Mouse (Mus musculus) embryo, embryonic 11.5 days (tissue): ENCODE measurements around the gene Cdc14a.

ENCODE experiments used
- DNase-seq: peaks from one replicate; pipeline ENCODE4 v3.0.0-alpha.2; 2012; ENCODE audit warnings: low read depth, low spot score

The Cdc14a gene

DNA sequence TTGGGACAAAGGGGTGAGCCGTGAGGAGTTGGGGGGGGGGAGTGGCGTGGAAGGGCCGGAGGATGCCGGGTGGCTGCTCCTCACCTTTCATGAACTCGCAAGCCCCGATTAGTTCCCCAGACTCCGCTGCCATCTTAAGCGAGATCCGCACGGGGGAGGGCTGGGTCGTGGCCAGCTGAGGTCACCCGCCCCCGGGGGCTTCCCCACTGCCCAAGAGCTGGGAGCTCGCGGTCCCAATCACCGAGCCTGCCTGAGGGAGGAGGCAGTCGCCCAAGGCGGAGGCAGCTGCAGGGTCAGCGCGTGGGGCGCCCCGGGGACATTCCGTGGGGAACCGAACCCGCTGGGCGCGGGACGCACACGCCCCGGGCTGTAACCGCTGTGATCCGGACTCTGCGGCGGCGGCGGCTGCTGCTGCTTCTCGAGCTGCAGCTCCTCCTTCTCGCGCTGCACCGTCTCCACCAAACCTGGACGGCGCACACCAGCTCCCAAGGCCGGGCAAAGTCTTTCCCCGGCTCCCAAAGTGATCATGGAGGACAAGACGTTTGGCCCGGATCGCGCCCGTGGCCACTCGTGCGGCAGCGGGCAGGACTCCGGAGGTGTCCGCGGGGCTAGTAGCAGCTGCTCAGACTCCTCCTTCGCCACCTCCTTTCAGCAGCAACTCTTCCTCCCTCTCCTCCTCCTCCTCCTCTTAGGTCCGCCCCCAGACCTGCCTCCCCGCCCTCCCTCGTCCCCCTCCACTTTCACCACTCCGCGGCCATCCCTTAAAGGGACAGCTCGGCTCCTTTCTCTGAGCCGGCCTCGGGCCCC lies at the start of gene Cdc14a:
Cdc14a (minus strand) TSS at position 680 of the 807 bp plus-strand sequence.
- DNase-seq = peak; percentile 90

DNA sequence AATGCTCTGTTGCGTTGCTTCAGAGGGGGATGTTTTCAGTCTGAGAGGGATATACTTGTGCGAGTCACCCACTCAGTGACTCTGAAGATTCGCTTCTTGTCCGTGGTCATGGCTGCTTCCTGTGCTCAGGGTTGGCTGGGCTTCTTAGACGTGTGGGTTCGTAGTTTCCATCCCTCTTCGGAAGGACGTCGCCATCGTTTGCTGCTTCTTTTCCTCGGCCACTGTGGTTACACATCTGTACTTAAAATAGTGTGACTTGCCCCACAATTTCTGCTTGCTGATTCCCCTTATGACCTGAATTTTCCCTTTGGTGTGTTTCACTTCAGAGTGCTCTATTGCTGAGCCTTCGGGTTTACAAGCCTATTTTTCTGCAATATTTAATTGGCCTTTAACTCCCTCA lies 41.9 kb upstream of the Cdc14a start:
- DNase-seq = no peak

DNA sequence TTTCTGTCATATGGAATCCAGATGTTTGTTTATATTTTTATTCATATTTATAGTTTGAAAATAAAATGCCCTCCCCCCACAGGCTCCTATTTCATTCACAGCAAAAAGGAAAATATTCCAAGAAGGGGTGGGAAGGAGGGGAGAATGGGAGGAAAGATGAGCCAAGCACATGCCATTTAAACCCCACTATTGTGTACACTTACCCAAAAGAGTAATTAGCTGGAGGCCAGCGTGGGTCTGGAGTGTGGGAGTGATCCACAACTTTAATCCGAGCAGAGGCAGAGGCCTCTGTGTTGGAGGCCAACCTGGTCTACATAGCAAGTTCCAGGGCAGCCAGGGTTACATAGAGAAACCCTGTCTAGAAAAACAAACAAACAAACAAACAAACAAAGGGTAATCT lies 40.5 kb upstream of the Cdc14a start:
- DNase-seq = no peak

DNA sequence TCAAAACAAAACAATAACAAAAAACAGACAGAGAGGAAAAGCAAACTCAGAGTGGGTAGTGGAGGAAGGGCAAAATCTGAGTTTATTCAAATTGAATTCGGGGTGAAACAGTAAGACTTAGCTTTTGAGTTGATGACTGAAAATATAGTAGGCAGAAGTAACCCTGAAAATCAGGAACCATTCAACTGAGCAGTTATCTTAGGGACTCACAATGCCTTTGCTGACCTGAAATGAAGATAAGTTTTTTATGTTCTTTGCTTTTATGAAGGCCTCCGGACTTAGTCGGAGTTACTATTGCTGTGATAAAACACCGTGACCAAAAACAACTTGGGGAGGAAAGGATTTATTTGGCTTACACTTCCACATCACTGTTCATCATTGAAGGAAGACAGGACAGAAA lies 37.2 kb upstream of the Cdc14a start:
- DNase-seq = no peak

DNA sequence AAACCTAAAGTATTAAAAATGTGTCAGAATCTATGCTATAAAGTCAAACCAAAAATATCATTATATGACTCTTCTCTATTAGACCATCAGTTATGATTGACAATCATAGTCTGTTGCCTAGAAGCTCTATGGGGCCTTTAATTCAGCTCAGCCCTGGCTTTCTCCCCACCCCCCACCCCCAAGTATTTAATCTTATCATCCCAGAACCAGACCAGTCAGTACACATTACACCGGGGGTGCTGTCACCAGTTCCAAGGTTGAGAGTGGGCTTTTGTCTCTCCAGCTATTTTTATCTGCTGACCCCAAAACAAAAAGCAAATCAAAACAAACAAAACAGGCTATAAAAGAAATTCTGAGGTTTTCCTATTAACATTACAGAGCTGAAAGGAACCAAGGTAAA lies 30.7 kb upstream of the Cdc14a start:
- no peak for DNase-seq

DNA sequence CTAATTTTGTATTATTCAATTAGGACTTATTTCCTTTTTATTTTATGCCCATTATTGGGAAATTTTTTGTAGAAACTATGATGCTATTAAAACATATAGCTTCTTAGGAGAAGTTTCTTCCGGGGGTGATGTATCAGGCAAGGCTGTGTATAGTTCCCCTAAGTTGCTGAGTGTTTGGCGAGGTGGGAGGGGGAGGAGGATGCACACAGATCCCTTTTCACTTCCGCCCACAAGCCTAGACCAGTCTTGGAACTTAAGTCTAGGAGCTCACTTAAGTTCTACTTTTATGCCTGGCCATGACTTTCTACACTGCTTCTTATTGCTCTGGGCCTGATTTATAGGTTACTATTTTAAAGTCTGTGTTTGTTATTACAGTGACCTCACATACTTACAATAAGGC lies 26.9 kb upstream of the Cdc14a start:
- DNase-seq = no peak

DNA sequence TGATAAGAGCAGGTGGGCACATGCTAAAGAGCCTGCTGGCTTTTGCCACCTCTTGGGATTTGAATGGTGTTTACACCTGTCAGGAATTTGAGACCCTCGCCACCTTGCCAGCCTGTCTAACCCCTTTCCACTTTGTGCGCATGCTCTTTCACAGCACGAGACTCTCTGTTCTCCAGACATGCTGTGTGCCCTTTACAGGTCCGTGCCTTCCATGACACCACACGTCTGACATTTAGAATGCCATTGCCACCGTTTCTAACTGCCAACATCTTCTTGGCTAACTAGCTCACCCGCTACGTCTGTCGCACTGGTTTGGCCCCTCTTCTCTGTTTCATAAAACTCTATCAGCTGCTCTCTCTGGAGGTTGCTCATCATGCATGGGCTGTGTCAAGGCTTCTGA lies 20.5 kb upstream of the Cdc14a start:
- DNase-seq = no peak

DNA sequence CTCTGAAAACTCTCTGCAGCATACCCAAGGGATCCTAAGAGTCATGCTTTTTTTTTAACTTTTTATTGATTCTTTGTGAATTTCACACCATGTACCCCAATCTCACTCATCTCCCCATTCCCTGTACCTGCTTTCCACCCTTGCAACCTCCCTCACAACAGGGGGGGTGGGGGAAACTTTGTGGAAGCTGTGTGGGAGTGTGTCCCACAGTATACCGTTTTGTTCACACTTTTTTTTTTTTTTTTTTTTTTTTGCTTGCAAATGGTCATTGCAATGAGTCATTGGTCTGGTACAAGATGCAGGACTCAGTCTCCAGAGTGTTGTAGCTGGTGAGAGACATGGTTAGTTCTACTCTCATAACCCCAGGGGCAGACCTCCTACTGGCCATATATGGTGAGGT lies 19.0 kb upstream of the Cdc14a start:
- no peak for DNase-seq

DNA sequence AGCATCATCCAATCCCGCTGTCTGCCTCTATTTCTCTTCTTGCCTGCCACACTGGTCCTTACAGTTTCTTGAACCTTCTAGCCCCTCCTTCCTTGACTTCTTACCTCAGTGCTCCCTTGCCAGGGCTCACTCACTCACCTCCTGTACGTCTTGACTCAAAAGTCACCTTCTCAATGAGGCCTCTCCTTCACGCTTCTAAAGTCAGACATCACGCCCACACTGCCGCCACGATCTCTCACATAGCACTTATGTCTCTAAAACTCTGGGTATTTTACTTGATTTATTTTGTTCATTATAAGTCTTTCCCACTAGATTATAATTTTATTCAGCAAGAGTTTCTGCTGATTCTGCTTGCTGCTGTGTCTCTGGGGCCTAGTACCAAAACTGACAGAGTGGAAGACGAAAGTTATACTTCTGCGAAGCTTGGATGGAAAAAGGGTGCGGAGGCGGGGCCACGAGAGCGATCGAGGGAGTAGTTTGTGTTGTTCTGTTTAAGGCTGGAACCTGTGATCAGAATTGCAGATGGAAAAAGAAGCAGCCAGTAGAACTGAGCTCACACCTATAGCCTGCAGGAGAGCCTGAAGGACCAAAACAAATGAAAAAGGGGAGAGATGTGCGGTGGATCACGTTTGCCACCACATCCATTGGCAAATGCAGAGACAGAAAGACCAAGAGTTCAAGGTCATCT lies 17.8 kb upstream of the Cdc14a start:
- DNase-seq = no peak

DNA sequence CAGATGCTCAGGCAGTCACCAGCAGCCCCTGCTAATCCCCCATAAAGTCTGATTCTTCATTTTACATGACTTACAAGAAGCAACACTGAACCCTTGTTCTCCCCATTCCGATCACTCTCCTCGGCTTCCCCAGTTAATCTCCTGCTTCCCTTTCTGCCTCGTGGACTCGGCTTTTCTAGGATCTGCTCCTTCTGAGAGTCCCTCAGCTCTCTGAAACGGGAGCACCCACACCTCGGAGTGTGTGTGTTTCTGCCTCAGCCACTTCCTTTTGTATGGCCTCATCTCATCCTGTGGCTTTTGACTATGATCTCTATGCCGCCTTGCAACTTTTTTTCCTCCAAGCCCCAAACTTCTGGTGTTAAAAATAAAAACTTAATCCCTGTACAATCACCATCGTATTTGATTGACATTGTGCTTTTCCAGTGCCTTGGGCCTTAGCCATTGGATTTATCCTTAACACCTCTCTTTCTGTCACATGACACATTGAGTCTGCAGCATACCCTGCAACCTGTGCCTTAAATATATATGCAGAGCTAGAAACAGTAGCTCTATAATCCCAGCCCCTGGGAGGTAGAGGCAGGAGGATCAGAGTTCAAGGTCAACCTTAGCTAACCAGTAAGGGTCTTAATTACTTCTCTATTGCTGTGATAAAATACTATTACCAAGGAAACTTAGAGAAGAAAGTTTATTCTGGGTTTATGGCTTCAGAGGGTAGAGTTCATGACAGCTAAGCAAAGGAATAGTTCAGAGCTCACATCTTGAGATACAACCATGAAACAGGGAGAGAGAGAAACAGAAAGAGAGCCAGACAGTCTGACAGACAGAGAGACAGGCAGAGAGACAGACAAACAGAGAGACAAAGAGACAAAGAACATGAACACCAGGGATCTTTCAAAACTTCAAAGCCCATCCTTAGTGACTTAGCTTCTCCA lies 16.5 kb upstream of the Cdc14a start:
- no peak for DNase-seq

DNA sequence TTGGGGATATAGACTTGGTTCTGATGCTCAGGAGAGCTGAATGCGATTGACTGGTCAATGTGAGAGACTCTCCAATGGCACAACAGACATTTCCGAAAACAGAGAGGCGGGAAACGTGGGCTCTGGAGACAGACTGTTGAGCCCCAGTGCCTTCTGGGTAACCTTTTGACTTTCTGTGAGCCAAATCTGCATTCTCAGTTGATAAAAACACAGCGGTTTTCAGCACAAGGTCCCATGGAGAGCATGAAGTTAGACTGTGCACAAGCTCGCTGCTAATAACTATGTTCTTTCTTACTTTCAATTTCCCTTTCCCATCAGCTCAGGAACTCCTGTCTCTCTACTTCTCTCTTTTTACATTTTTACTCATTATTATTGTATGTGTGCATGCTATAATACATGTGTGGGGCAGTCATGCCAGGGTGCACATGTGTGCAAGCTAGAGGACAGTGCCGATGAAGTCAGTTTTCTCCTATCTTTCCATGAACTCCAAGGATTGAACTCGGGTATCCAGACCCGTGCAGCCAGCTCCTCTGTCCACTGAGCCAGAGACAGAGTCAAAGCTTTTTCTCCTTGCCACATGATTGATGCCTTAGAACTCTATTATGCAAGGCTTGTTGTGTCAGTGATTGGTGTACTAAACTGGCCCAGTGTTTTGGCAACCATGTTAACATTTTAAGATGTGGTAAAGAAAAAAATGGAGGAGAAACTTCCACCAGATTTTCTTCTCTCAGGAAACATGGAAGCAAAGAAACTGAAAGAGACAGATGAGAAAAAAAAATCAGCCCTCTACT lies 13.2 kb upstream of the Cdc14a start:
- DNase-seq = no peak

DNA sequence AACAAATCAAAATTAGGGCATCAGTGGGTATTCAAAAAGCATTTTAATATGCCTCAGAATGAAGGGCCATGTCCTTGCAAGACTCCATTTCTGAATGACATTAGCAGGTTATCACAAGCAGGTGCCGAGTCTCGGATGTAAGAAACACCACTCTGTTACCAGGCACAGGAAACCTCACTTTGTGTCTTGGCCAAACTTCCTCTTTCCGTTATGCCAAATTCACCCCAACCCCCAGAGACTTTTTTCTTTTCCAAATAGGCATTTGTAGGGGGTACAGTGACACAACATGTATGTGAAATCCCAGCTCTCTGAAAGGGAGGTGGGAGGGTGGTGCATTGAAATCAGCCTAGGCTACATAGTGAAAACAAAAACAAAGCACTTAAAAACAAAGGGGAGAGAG lies 12.3 kb upstream of the Cdc14a start:
- no peak for DNase-seq

DNA sequence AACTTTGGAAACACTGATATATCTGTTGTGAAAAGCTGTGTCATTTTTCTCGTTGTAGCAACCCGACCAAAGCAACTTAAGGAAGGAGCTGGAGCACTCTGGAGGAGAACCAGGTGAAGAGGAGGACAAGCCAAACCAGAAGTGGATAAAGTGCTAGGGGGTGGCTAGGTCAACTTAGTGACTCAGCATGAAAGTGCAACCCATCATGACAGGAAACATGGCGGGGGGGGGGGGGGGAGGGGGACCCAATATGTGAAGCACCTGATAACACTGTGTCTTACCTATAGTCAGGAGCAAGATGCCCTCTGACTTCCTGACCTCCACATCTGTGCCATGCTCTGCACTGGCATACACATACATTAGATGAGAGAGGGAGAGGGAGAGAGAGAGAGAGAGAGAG lies 10.9 kb upstream of the Cdc14a start:
- DNase-seq = no peak

DNA sequence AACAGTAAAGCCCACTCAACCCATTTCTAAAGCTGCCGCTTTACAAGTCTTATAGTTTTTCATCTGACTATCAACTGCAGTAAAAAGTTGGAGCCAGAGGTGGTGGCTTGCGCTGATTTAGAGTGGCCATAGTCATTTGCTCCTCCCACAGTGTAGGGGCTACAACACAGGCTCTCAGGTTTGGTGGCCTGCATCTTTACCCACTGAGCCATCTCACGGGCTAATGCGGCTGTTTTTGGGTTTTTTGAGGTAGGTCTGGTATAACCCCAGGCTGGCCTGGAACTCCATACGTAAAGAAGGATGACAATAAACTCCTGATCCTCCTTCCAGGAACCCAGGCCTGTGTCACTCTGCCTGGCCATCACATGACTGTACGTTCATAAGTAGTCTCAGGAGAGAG lies 2.1 kb upstream of the Cdc14a start:
- DNase-seq = no peak

DNA sequence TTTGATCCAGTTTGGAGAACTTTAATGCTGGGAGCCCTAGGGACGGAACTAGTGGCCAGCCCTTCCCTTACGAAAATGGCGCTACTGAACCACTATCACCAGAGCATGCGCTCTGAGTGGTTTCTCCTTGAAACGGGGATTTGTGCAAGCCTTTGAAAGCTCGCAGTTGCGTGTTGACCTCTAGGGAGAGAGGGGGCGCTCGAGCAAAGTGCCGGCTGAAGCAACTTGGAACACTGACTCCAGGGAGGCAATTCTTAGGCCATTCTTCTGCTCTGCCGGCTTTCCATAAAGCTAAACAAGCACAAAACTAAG lies 1.1 kb upstream of the Cdc14a start:
- peak; percentile 88 for DNase-seq

DNA sequence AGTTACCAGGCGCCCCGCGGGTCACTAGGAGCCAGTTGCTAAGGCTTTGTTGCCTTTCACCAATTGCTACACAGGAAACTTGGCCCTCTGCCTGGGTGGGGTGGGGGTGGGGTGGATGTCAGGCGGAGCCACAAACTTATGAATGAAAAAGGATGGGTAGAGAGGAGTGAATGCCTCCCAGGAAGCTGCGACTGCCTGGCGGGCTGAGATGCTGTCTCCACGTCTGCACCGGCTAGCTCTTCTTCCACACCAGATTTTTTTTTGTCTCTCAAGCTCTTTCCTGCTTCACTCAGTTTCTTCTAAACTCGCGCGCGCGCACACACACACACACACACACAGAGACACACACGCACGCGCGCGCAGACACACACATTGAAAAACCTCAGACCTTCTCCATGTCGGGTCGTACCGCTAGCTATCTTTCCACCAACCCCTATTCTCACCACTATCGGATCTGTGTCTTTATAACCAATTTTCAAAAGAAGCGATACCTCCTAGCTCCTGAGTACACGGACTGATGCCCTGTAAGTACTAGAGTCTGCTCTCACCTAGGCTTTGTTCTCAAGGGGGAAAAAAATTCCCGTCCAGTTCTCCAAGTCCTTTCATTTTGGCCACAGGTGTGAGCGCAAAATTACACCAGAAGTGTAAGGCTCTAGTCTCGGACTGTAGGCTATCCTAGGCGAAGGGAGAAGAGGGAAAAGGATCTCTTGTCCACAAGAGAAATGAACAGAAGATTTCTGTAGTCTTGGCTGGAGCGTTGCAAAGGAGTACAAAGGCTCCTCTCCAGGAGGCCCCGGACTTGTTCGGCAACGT lies 534 bp upstream of the Cdc14a start:
- peak; percentile 27 for DNase-seq

DNA sequence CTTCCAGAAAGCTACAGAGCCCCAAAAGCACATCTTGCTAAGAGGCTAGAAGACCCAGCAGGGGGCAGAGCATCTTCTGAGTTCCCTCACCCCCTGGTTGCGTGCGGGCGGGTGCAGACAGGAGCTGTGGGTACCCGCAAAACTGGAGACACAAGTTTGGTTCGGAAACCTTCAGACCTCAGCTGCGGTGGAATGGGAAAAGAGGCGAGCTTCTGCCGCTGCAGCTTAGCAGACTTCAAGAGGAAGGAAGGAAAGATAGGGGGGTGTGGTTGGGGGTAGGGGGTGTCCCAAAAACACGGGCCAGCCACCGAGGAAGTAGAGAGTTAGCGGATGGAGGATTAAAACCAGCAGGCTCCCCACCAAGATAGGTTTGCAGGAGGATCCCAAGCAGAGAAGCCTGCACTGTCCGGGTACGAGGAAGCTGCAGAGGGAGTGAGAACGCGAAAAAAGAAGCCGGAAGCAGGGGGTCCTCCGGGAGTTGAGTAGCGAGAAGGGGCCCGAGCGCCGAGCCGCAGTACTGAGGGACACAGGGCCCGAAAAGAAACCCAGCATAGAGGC lies 958 bp downstream of the Cdc14a start:
- DNase-seq = peak; percentile 60

DNA sequence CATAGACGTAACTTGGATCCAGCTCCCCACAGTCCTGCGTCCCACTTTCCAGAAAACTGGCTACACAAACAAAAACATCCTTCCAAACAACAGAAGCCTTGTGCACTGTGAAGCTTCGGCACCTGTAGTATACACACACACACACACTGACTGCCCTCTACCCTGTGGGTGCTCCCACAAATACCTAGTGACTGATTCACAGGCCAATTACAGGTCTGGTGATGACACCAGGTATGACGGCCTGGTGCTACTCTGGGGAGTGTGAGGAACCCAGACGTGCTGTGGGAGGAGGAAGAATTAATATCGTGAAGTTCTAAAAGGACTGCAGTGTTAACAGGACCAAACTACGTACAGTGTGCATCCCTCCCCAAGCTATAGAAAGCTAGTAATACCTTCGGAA lies 1.8 kb downstream of the Cdc14a start:
- no peak for DNase-seq

DNA sequence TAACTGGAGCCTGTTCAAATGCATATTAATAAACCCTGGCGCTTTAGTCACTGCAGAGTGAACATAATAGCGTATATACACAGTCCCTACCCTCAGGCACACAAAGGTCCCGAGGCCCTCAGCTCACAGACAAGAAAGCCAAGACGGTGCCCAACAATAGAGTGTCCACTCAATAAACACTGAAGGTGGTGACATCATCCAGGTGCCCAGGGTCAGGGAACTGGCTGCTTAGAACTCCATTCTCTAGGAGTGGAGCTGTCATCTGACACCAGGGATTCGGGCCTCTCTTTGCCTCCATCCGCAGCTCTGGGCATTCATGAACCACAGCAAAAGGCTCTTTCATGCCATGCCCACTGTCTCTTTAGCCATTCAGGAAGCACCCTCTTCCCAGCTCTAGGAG lies 2.7 kb downstream of the Cdc14a start:
- DNase-seq = no peak

DNA sequence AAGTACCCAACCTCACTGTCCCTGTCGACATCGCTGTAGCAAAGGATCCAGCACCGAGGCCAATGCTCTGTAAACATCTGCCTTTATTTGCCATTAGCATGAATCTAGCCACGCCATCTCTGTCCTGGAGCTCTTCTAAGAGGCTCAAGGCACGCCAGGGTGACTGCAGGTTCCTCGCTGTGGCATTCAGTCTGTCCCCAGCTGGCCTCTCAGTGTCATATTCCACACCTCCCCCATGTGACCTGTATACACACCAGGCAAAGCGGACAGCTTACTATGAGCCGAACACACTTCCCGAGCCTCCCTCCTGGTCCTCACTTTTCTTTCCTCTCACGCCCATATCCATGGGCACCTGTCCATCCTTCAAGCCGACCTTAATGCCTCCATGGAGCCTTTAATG lies 4.0 kb downstream of the Cdc14a start:
- DNase-seq = no peak
